Mouse (Mus musculus) testis, adult 2 months (tissue): ENCODE data around the gene Hoxd12.

Experiments used
- CTCF ChIP-seq: fragments of 200-500 bp; IDR thresholded peaks from 2 replicates; pipeline ENCODE4 v1.5.1; 2012; ENCODE audit warnings: low read depth, mild to moderate bottlenecking, inconsistent platforms, low read length, moderate library complexity; ENCODE audit not compliant: control insufficient read depth, insufficient read depth, insufficient replicate concordance
- POLR2A ChIP-seq: fragments of 200-500 bp; IDR thresholded peaks from 2 replicates; pipeline ENCODE4 v1.6.1; 2012; ENCODE audit warnings: low read depth, mild to moderate bottlenecking, inconsistent platforms, low read length, moderate library complexity; ENCODE audit not compliant: control insufficient read depth

GRCm38 (mm10) chr2:74669230-74669578, 5.6 kb upstream of the Hoxd12 start:
- no peak for TF ChIP-seq POLR2A
- no peak for TF ChIP-seq CTCF
